ENCODE assay signal across 8 mouse cellular contexts in the genomic region with DNA sequence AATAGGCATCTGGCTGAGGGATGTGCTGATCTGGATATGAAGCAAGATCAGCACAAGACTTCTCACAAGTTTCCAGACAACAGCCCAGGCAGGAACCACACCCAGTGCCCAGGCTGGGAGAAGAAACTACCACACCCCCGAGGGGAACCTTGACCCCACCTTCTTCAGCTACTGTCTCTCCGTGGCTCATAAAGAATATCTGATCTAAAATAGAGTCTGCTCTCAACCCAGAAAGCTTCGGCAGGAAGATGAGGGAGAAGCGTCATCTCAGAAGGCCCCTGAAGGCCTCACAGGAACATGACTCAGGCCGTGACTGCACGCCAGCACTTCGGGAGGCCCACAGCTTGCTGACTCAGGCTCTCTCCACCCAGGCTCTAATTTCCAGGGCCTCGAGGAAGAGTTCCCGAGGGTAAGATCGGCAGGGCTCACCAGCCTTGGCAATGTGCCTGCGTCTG. TPM values are rescaled to one million over a fixed set of nuclear protein-coding genes. Genes with fewer than 3 reads are reported as not detected.
A peak's percentile ranks its signal among the peaks of the same experiment; 100 is the strongest.
DNase-seq lines count a peak whose midpoint lies in the region; ATAC-seq lines count a peak whose summit lies in the region.

No protein-coding gene starts in this region.

- ATAC-seq in hindbrain, embryonic 11.5 days (ENCODE audit: low FRiP score) = no peak
- no peak for ATAC-seq in kidney, embryonic 14.5 days (ENCODE audit: low FRiP score, low TSS enrichment)
- peak; percentile 36; the same call in 1 of the 2 replicates for ATAC-seq in lung, embryonic 16.5 days (ENCODE audit: low read depth)

- no peak overlapping the region for H3K9ac ChIP-seq in hindbrain, embryonic 11.5 days (ENCODE audit: low read depth, low read length)
- H3K9ac ChIP-seq in kidney, embryonic 14.5 days (ENCODE audit: low read depth, low read length) = no peak overlapping the region
- peak overlapping the region; percentile 46; the same call in 1 of the 2 replicates for H3K9ac ChIP-seq in lung, embryonic 16.5 days (ENCODE audit: low read length)

- no peak overlapping the region for H3K4me2 ChIP-seq in hindbrain, embryonic 11.5 days (replicated peaks; ENCODE audit: low read depth, low read length)
- no peak overlapping the region for H3K4me2 ChIP-seq in kidney, embryonic 14.5 days (replicated peaks; ENCODE audit: low read depth, low read length)
- H3K4me2 ChIP-seq in lung, embryonic 16.5 days (ENCODE audit: low read depth, low read length) = no peak overlapping the region

- no peaks in the 10 kb centered on the region for H3K9me3 ChIP-seq in hindbrain, embryonic 10.5 days
- H3K9me3 ChIP-seq in hindbrain, embryonic 11.5 days (ENCODE audit: control insufficient read depth, low read length) = no peaks in the 10 kb centered on the region
- H3K9me3 ChIP-seq in kidney, embryonic 14.5 days (ENCODE audit: control insufficient read depth, low read length) = no peaks in the 10 kb centered on the region
- H3K9me3 ChIP-seq in lung, embryonic 16.5 days (ENCODE audit: control insufficient read depth, low read length) = no peaks in the 10 kb centered on the region

- peak overlapping the region; percentile 73 for H3K27ac ChIP-seq in hindbrain, embryonic 10.5 days
- no peak overlapping the region for H3K27ac ChIP-seq in hindbrain, embryonic 11.5 days (ENCODE audit: low read depth, low read length)
- peak overlapping the region; percentile 66; the same call in 1 of the 2 replicates for H3K27ac ChIP-seq in kidney, embryonic 14.5 days (ENCODE audit: low read depth, low read length)
- H3K27ac ChIP-seq in lung, embryonic 16.5 days (ENCODE audit: low read length) = peak overlapping the region; percentile 80

- DNase-seq in hindbrain, embryonic 10.5 days (ENCODE audit: low spot score) = no peak
- no peak for DNase-seq in hindbrain, embryonic 11.5 days (ENCODE audit: low spot score)
- peak; percentile 90 to 91 for DNase-seq in adrenal gland, postnatal 36 days
- DNase-seq in heart, adult 18-20 months = peak; percentile 78 to 86
- DNase-seq in urinary bladder, postnatal 4 days (ENCODE audit: low spot score in 2 of 2) = peak; percentile 65 to 73
- DNase-seq in cerebellum, adult 11-12 months = no peak

- H3K4me3 ChIP-seq in hindbrain, embryonic 10.5 days = no peak overlapping the region
- H3K4me3 ChIP-seq in hindbrain, embryonic 11.5 days (ENCODE audit: low read depth, low read length) = no peak overlapping the region
- no peak overlapping the region for H3K4me3 ChIP-seq in kidney, embryonic 14.5 days (ENCODE audit: low read length)
- H3K4me3 ChIP-seq in lung, embryonic 16.5 days (ENCODE audit: low read length) = no peak overlapping the region

- H3K36me3 ChIP-seq in hindbrain, embryonic 10.5 days = no peaks in the 10 kb centered on the region
- H3K36me3 ChIP-seq in hindbrain, embryonic 11.5 days (ENCODE audit: control insufficient read depth, insufficient read depth, low read length) = no peaks in the 10 kb centered on the region
- H3K36me3 ChIP-seq in kidney, embryonic 14.5 days (ENCODE audit: control insufficient read depth, insufficient read depth, low read length) = no peaks in the 10 kb centered on the region
- H3K36me3 ChIP-seq in lung, embryonic 16.5 days (ENCODE audit: control insufficient read depth, insufficient read depth, low read length) = no peaks in the 10 kb centered on the region

- peaks cover 63% of the 10 kb centered on the region for H3K4me1 ChIP-seq in hindbrain, embryonic 10.5 days (replicated peaks)
- H3K4me1 ChIP-seq in hindbrain, embryonic 11.5 days (replicated peaks; ENCODE audit: control insufficient read depth, insufficient read depth, low read length) = no peaks in the 10 kb centered on the region
- peaks cover 42% of the 10 kb centered on the region for H3K4me1 ChIP-seq in kidney, embryonic 14.5 days (ENCODE audit: control insufficient read depth, insufficient read depth, low read length)
- H3K4me1 ChIP-seq in lung, embryonic 16.5 days (replicated peaks; ENCODE audit: control insufficient read depth, insufficient read depth, low read length) = peaks cover 52% of the 10 kb centered on the region

- no peaks in the 10 kb centered on the region for H3K27me3 ChIP-seq in hindbrain, embryonic 10.5 days (ENCODE audit: insufficient read depth, poor library complexity, severe bottlenecking)
- H3K27me3 ChIP-seq in hindbrain, embryonic 11.5 days (ENCODE audit: control insufficient read depth, insufficient read depth, low read length) = no peaks in the 10 kb centered on the region
- no peaks in the 10 kb centered on the region for H3K27me3 ChIP-seq in kidney, embryonic 14.5 days (ENCODE audit: control insufficient read depth, insufficient read depth, low read length)
- no peaks in the 10 kb centered on the region for H3K27me3 ChIP-seq in lung, embryonic 16.5 days (ENCODE audit: control insufficient read depth, insufficient read depth, low read depth, low read length)

- 75% methylated on average over 11 of the region's 11 CpGs for WGBS in hindbrain, embryonic 10.5 days
- 76% methylated on average over 11 of the region's 11 CpGs for WGBS in hindbrain, embryonic 11.5 days
- WGBS in kidney, embryonic 14.5 days = 48% methylated on average over 11 of the region's 11 CpGs
- 19% methylated on average over 11 of the region's 11 CpGs for WGBS in lung, embryonic 16.5 days

RNA-seq across cellular contexts. Expression of gene Col18a1, which starts 44.8 kb away (rescaled TPM):
- polyA plus RNA-seq in hindbrain, embryonic 10.5 days (2016; fragmentation: Nextera tagmentation; extraction: Ambion mirVana) = 147 and 167 TPM in 2 replicates
- 40.4 and 48.3 TPM in 2 replicates for polyA plus RNA-seq in hindbrain, embryonic 11.5 days (2014; fragmentation: Nextera tagmentation; extraction: Ambion mirVana)
- 10 to 100 TPM; 22.9 to 44.0 TPM for total RNA-seq in adrenal gland, postnatal 36 days (2021)
- total RNA-seq in heart, adult 18-20 months (2021) = 1 to 10 TPM; 7.9 to 8.5 TPM
- polyA plus RNA-seq in kidney, embryonic 14.5 days (2014; fragmentation: Nextera tagmentation; extraction: Ambion mirVana) = 78.6 and 140 TPM in 2 replicates
- polyA plus RNA-seq in lung, embryonic 16.5 days (2015; fragmentation: Nextera tagmentation; extraction: Ambion mirVana) = 298 and 315 TPM in 2 replicates

RNA-seq across cellular contexts. Expression of gene Pofut2, which starts 47.9 kb away (rescaled TPM):
- polyA plus RNA-seq in hindbrain, embryonic 10.5 days (2016; fragmentation: Nextera tagmentation; extraction: Ambion mirVana) = 77.0 and 86.6 TPM in 2 replicates
- 68.4 and 72.6 TPM in 2 replicates for polyA plus RNA-seq in hindbrain, embryonic 11.5 days (2014; fragmentation: Nextera tagmentation; extraction: Ambion mirVana)
- 100 to 1,000 TPM in 1 of 2 experiments, 10 to 100 TPM in 1; 69.1 to 108 TPM for total RNA-seq in adrenal gland, postnatal 36 days (2021)
- 10 to 100 TPM; 42.2 to 42.9 TPM for total RNA-seq in heart, adult 18-20 months (2021)
- 96.3 and 112 TPM in 2 replicates for polyA plus RNA-seq in kidney, embryonic 14.5 days (2014; fragmentation: Nextera tagmentation; extraction: Ambion mirVana)
- polyA plus RNA-seq in lung, embryonic 16.5 days (2015; fragmentation: Nextera tagmentation; extraction: Ambion mirVana) = 126 and 132 TPM in 2 replicates

Comparison
In these comparisons a context has a peak if more than half of its experiments do, and no peak if none do; other contexts are left out.
1. DNase-seq: peak in adrenal gland, postnatal 36 days (2 of 2), heart, adult 18-20 months (2 of 2) and urinary bladder, postnatal 4 days (2 of 2); none in hindbrain, embryonic 10.5 days (single experiment), hindbrain, embryonic 11.5 days (single experiment) and cerebellum, adult 11-12 months (single experiment).